In the genomic region with DNA sequence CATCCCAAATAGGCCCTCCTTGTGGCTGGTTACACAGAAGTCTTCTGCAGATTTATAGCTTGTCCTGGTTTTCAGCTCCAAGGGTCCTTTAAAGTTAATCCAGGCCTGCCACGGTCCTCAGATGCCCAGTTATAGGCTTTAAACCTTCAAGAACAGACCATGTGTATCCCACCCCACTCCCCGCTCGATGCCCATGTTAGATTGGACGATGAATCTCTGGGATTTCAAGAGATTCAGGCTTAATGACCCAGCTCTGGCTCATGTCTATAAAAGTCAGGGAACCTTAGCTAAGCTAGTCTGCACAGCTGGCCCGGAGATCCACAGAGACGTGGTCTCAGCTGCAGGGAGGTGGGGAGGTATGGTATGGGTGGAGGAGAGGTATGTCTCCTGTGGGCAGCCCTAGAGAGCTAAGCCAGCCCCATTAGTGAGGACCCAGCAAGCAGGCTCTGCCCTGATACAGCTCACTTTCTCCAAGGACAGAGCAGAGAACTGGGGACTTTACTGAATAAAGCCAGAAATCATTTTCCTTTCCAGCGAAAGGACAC, we compare ENCODE assay signal across 17 mouse cellular contexts.
"Had no signal": no experiment of that assay in that cellular context is flagged by ENCODE, and none has a peak within 500 bp of the region (broad histone marks: within the 10 kb centered on the region; RNA-seq: fewer than 3 reads in every experiment).

No protein-coding gene starts in this region.

- H3K9ac ChIP-seq: lung, embryonic 14.5 days; midbrain, embryonic 12.5 days had no signal

- ATAC-seq: midbrain, embryonic 16.5 days had no signal

- H3K27ac ChIP-seq: midbrain, embryonic 10.5 days; midbrain, embryonic 12.5 days had no signal

- H3K4me2 ChIP-seq: lung, embryonic 14.5 days; midbrain, embryonic 12.5 days had no signal

- H3K36me3 ChIP-seq: midbrain, embryonic 10.5 days; midbrain, embryonic 12.5 days had no signal

- H3K4me1 ChIP-seq: midbrain, embryonic 12.5 days had no signal

- H3K27me3 ChIP-seq: midbrain, embryonic 12.5 days had no signal

- H3K4me3 ChIP-seq: midbrain, embryonic 10.5 days; midbrain, embryonic 12.5 days; myocyte had no signal

- DNase-seq: lung, adult 18-20 months; lung, embryonic 14.5 days; lung, postnatal 10 days; lung, postnatal 4 days; midbrain, embryonic 14.5 days; retina, postnatal 1 day; right cerebral cortex, adult 18-20 months; right cerebral cortex, postnatal 25 days; right cerebral cortex, postnatal 4 days; spleen, adult 18-20 months; thymus, adult 18-20 months; thymus, postnatal 14 days; thymus, postnatal 36 days had no signal

- H3K9me3 ChIP-seq: midbrain, embryonic 10.5 days; midbrain, embryonic 12.5 days had no signal
